Mouse (Mus musculus): ENCODE data around the gene Osbpl11. TPM values are rescaled to one million over a fixed set of nuclear protein-coding genes. Genes with fewer than 3 reads are reported as not detected.

The Osbpl11 gene
- polyA plus RNA-seq, 1 experiment from 2014 or later, result 14.3 TPM

GRCm38 (mm10) chr16:33289981-33290380 lies 105.1 kb downstream of the Osbpl11 start:
- Histone ChIP-seq H3K27me3 (replicated peaks; ENCODE audit: control insufficient read depth, insufficient read depth, low read length) (no peaks in the 10 kb centered on the region), H3K4me2 (ENCODE audit: low read length) (no peak overlapping the region), H3K4me1 (ENCODE audit: control insufficient read depth, insufficient read depth, low read length) (no peaks in the 10 kb centered on the region), H3K36me3 (ENCODE audit: control insufficient read depth, insufficient read depth, low read length) (peaks cover 95% of the 10 kb centered on the region), H3K9ac (ENCODE audit: low read length) (no peak overlapping the region), H3K27ac (ENCODE audit: low read depth, low read length) (no peak overlapping the region), H3K9me3 (replicated peaks; ENCODE audit: control insufficient read depth, low read length) (no peaks in the 10 kb centered on the region), H3K4me3 (ENCODE audit: low read depth, low read length) (no peak overlapping the region)
- no peak for ATAC-seq
- 90% methylated on average over 7 of the region's 7 CpGs for WGBS
- DNase-seq (ENCODE audit: low spot score), result no peak

GRCm38 (mm10) chr16:33292241-33292640 lies 107.4 kb downstream of the Osbpl11 start:
- no peak for ATAC-seq
- peaks cover 96% of the 10 kb centered on the region for H3K36me3 ChIP-seq (ENCODE audit: control insufficient read depth, insufficient read depth, low read length)
- no peak overlapping the region for H3K27ac ChIP-seq (ENCODE audit: low read depth, low read length)
- H3K9ac ChIP-seq (ENCODE audit: low read length), result no peak overlapping the region
- no peak overlapping the region for H3K4me2 ChIP-seq (ENCODE audit: low read length)
- WGBS, result 98% methylated on average over 7 of the region's 7 CpGs
- no peaks in the 10 kb centered on the region for H3K9me3 ChIP-seq (replicated peaks; ENCODE audit: control insufficient read depth, low read length)
- no peak overlapping the region for H3K4me3 ChIP-seq (ENCODE audit: low read depth, low read length)
- H3K4me1 ChIP-seq (ENCODE audit: control insufficient read depth, insufficient read depth, low read length), result no peaks in the 10 kb centered on the region
- no peak for DNase-seq (ENCODE audit: low spot score)
- no peaks in the 10 kb centered on the region for H3K27me3 ChIP-seq (replicated peaks; ENCODE audit: control insufficient read depth, insufficient read depth, low read length)

Other genes starting within 250 kb of the Osbpl11 start
- 4.9 and 6.1 TPM in 2 replicates for gene Iqcg, start 128.9 kb upstream of the Osbpl11 start, polyA plus RNA-seq (2014; fragmentation: Nextera tagmentation; extraction: Ambion mirVana)
- gene Rpl35a, start 128.6 kb upstream of the Osbpl11 start, polyA plus RNA-seq (2014; fragmentation: Nextera tagmentation; extraction: Ambion mirVana), result 507 and 649 TPM in 2 replicates
- 1.5 and 2.1 TPM in 2 replicates for gene Lmln, start 122.5 kb upstream of the Osbpl11 start, polyA plus RNA-seq (2014; fragmentation: Nextera tagmentation; extraction: Ambion mirVana)
- gene Snx4, start 66.4 kb downstream of the Osbpl11 start, polyA plus RNA-seq (2014; fragmentation: Nextera tagmentation; extraction: Ambion mirVana), result 84.1 and 87.5 TPM in 2 replicates
- 58.1 and 67.3 TPM in 2 replicates for gene Zfp148, start 195.8 kb downstream of the Osbpl11 start, polyA plus RNA-seq (2014; fragmentation: Nextera tagmentation; extraction: Ambion mirVana)

All from forebrain, embryonic 14.5 days (tissue).